Mouse (Mus musculus): ENCODE measurements around the gene Rnaseh1.

DNA sequence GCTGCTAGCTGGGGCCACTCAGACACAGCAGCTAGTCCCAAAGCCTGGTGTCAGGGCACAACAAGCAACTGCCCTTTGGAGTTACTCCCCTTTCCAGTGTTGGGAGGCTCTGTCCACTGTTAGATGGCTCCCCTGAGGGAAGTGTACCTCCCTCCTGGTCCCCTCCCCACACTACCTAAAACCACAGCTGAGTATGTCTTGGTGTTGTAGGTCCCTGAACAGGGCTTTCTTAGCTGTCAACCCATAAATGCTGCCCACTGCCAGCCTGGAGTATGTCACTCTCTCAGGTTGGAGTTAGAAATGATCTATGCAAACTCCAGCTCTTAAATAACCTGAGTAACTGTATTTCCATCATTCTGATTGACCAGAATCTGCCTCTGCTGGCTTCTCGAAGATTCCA, 26.8 kb upstream of the Rnaseh1 start:
- TF ChIP-seq CTCF (IDR thresholded peaks at IDR 0.05; ENCODE audit: extremely low read depth, insufficient read depth, low read length) (no peak), POLR2A (IDR thresholded peaks at IDR 0.05; ENCODE audit: extremely low read depth, insufficient read depth, low read length) (no peak)

All from cortical plate, adult 2 months (tissue).